Mouse (Mus musculus) spleen, postnatal 14 days (tissue): ENCODE data around the gene Snx18.
A peak's percentile ranks its signal among the peaks of the same experiment; 100 is the strongest.

ENCODE experiments used
- DNase-seq, 2 experiments: peaks; one replicate each; pipeline ENCODE4 v3.0.0; 2021 to 2022; ENCODE audit warnings: low spot score in 2 of 2

The Snx18 gene

GRCm38 (mm10) chr13:113615971-113616671 lies 2.2 kb downstream of the Snx18 start:
- no peak for DNase-seq

DNA sequence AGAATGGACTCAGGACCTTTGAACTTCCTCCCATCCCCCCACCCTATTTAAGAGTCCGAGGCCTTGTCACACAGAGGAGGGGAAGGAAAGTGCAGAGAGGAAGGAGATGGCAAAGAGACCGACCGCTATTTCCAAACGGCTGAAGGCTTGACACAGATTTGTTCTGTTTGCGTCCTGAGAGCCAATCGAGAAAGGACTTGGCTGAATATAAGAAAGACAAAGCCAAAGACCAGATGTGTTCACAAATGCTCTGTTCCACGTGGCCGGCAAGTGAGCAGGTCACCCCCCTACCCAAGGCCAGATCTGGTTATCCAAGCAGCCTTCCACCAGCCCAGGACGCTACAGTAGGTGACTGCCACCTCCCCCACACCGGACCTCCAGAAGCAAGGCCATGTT lies 2.8 kb downstream of the Snx18 start:
- DNase-seq: no peak

DNA sequence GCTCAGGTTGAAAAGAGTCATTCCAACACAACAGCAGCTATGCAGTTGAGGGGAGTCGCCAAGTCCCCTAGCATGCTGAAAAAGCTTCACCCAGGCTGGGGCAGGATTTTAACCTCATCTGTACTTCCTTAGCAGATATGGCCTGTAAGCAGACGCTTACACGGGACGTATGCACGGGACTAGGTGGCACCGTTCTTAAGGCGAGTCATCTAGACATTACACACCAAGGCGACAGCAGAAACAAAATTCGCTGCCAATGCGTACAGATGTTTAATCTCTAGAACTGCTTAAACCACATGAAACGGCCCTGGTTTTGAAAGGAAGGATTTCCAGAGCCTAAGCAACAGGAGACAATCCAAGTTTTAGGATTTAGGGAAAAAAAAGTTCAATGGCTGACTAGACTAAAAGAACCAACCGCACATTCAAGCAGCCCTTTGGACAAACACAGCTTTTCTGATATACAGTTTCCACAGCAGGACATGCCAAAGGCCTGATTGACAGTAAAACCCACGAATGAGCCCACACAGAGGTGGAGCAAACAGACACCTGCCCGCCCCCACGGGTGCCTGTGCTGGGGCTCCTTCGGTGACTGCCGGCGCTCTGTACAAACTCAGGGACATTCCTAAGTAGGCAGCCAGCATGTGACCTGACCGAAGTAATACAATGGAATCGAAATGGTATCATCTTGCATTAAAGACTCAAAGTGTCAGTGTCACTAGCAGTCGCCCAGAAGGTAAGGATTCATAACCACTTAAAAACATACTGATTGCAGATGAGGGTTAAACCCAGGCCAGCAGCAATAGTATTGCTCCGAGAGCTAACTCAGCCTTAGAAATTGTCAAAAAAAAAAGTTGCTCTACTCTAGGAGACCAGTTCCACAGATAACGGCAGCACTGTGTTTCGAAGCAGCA lies 3.5 kb downstream of the Snx18 start:
- DNase-seq: peak; percentile 49 to 67

- DNase-seq: no peak
These were observed 4.5 kb downstream of the Snx18 start for GRCm38 (mm10) chr13:113613882-113614281.

DNA sequence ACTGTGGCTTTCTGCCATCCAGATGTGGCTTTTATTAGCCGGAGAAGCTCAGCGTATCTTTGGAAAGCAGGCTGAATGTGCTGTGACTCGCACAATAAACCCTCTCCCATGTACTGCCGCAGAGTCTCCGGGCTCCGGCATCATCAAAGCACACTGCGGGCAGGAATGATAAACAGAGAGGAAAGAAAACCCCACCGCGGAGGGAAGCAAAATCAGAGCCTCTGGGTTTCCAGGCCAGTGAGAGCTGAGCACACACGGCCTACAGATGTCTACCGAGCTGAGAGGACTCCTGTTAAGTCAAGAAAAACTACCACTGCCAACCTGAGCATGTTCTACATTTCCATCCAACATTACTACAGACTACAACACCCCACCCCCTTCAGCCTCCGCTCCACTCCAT lies 5.0 kb downstream of the Snx18 start:
- no peak for DNase-seq

DNA sequence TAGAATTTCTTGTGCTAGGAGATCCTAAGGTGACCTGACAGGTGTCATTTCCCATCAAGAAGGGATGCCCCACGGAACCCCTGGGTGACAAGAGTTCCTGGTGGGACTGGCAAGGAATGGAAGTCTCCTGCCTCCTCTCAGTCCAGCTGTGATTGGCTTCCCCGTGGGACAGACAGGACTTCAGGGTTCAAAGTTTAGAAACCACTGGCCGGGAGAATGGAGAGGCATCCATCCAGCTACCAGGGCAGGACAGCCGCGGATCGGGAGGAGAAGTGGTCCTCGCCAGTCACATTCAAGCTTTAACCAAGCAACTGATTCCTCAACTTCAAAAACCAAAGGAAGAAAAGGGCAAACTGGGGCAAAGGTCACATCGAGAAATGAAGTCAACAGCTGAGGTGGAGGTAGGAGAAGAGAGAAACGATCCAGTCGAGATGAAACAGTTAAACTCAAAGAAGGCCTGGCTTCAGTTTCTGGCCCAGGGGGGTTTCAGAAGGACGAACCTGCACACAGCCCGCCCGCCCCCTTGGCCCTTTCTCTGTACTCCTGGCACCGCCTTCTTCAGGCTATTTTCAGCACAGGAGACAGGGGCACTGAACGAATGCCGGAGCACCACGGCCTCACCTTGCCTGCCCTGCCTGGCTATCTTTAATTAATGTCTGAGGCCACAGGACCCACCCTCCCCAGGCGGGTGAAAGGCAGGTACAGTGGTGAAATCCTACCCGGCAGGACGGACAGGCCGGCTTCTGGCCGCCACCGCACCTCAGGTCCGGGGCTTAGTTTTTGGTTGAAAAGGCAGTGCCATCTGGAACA lies 6.0 kb downstream of the Snx18 start:
- DNase-seq: no peak

GRCm38 (mm10) chr13:113610732-113611500 lies 7.4 kb downstream of the Snx18 start:
- no peak for DNase-seq

- no peak for DNase-seq
These were observed 8.9 kb downstream of the Snx18 start for GRCm38 (mm10) chr13:113609429-113609828.

GRCm38 (mm10) chr13:113607821-113608220 lies 10.5 kb downstream of the Snx18 start:
- no peak for DNase-seq

DNA sequence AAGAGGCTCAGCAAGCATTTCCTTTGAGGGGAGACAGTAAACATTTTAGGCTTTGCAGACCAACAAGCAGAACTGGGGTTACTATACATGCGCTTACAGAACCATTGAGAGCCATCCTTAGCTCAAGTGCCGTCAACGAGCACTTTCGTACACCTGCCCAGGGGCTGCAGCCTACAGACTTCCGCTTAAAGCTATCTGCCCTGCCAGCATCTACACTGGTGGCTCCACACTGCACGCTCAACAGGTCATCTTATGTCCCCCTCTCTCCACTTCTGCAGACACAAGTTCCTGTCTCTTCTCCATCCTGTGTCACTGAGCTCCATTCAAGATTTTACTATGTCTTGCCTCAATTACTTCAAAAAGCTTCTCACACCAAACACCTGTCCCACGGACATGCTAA lies 11.0 kb downstream of the Snx18 start:
- no peak for DNase-seq

GRCm38 (mm10) chr13:113606741-113607358 lies 11.5 kb downstream of the Snx18 start:
- DNase-seq: no peak

DNA sequence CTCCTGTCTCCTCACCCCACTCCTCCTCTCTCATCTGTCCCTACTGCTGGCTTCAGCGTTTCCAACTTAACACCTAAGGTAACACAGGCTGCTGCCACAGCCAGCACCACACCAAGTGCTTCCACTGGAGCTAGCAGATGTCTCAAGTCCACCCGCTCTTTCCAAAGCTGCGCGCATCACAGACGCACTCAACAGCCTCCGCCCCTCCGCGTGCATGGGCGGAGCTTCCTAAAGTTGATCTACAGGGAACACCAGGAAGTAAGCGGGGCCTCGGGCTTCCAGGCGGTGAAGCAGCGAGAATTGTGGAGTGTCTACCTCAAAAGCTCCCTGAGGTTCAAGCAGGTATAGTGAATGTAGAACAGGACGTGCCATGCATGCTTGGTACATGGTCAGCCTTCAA lies 12.2 kb downstream of the Snx18 start:
- no peak for DNase-seq

GRCm38 (mm10) chr13:113605693-113606092 lies 12.7 kb downstream of the Snx18 start:
- DNase-seq: no peak

- DNase-seq: no peak
These were observed 14.0 kb downstream of the Snx18 start for GRCm38 (mm10) chr13:113604321-113604720.

- no peak for DNase-seq
These were observed 15.5 kb downstream of the Snx18 start for GRCm38 (mm10) chr13:113602882-113603342.

DNA sequence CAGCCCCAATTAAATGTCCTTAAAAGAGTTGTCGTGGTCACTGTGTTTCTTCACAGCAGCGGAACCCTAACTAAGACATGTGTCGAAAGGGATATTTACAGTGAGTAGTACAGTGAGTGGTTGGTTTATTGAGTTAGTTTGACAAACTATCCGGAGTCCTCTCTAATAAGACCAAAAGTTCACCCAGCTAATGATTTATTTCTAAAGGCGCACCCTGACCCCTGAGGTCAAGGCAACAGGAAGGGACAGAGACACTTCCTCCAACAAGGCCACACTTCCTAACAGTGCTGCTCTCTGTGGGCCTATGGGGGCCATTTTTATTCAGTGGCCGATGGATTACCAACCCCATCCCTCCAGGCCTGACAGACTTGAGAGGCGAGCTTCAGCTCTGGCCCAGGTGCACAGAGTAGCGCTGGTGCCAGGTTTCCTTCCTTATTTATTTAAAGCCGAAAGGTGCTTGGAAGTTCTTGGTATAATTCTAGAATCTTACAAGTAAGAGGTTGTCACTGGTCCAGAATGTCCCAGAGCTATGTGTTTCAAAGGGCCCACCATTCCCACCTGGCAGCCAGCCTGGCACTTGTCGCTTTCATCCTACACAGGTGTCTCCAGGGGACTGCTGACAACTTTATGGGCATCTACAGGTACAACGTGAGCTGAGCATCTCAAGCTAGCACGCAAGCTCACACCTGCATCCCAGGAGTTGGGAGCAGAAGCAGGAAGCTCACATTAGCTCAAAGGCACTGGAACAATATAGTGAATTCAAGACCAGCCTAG lies 16.3 kb downstream of the Snx18 start:
- no peak for DNase-seq

- no peak for DNase-seq
These were observed 17.6 kb downstream of the Snx18 start for GRCm38 (mm10) chr13:113600531-113601463.

- DNase-seq: no peak
These were observed 18.4 kb downstream of the Snx18 start for GRCm38 (mm10) chr13:113599701-113600530.
